In the genomic region with DNA sequence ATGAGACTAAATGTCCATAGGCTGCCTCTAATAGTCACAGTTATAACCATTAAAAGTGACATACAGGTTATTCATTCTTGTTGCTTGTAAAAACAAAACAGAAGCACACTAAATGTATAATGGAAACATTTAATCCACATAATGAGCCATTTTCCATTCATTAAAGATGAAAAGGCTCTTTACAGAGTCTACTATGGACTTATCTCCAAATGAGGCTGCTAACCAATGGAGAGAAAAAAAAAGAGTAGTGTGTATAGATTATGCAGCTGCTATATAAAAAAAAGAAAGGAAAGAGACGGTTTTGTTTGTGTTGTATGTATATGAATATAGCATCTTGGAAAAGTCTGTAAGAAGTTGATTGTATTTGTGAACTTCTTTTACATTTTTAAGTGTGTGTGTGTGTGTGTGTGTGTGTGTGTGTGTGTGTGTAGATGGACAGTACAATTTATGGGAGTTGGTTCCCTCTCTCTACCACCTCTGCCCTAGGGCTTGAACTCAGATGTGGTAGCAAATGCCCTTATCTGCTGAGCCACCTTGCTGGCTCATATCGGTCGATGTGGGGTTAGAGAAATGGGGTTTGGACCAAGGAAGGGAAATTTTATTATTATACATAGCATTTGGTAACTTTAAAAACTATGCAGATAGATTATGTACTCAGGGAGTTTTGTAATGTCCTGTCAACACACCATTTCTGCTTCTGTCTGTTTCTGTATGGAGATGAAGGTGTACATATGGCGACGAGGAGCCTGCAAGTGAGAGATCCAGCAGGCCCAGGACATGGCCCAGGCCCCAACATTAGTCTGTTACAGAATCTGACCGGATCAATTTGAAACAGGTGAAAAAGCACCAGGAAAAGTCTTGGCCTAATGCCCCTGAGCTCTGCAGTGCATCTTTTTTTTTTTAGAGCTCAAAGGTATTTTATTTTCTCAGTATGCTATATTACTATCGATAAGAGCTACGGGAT, we compare ENCODE assay signal across 25 mouse cellular contexts. TPM values are rescaled to one million over a fixed set of nuclear protein-coding genes. Genes with fewer than 3 reads are reported as not detected.
A peak's percentile ranks its signal among the peaks of the same experiment; 100 is the strongest.
DNase-seq lines count a peak whose midpoint lies in the region; ATAC-seq and TF ChIP-seq lines count a peak whose summit lies in the region.
"Had no signal": no experiment of that assay in that cellular context is flagged by ENCODE, and none has a peak within 500 bp of the region (broad histone marks: within the 10 kb centered on the region; RNA-seq: fewer than 3 reads in every experiment).

No protein-coding gene starts in this region.

- no peak for DNase-seq in G1E (ENCODE audit: low spot score)
- DNase-seq in c-Kit-negative CD71-positive TER-119-positive erythroid progenitor cells, embryonic 14.5 days (ENCODE audit: low read depth, low spot score): peak; percentile 62
- DNase-seq in liver: peak; percentile 63
- DNase-seq in layer of hippocampus, adult 9-11 months: no peak
- no peak for DNase-seq in lung, postnatal 14 days
- DNase-seq: adrenal gland, postnatal 10 days; cerebellum, adult 9-11 months; gastrocnemius, postnatal 36 days; heart, postnatal 4 days; kidney, adult 8-10 months; kidney, postnatal 25 days had no signal

- ATAC-seq in G1E (ENCODE audit: extremely low read depth, insufficient number of reproducible peaks, low FRiP score, poor library complexity, severe bottlenecking): peak; percentile 28; the same call in 1 of the 2 replicates
- peak; percentile 22; the same call in 1 of the 2 replicates for ATAC-seq in megakaryocyte, adult 5-6 weeks (ENCODE audit: poor library complexity, severe bottlenecking)
- ATAC-seq in frontal cortex, adult (ENCODE audit: low TSS enrichment): no peak
- ATAC-seq: lung, postnatal 0 days had no signal

- H3K27me3 ChIP-seq in G1E (ENCODE audit: insufficient read depth, low read length): peaks cover 8% of the 10 kb centered on the region
- H3K27me3 ChIP-seq: embryonic facial prominence, embryonic 15.5 days; forebrain, embryonic 12.5 days; heart, embryonic 13.5 days had no signal

- no peaks in the 10 kb centered on the region for H3K4me1 ChIP-seq in G1E (ENCODE audit: insufficient read depth, low read depth, low read length)
- H3K4me1 ChIP-seq: embryonic facial prominence, embryonic 15.5 days; forebrain, embryonic 12.5 days; heart, embryonic 13.5 days had no signal

- H3K9me3 ChIP-seq in G1E (replicated peaks): no peaks in the 10 kb centered on the region
- H3K9me3 ChIP-seq: embryonic facial prominence, embryonic 15.5 days; forebrain, embryonic 12.5 days; heart, embryonic 13.5 days; midbrain, embryonic 10.5 days had no signal

- H3K36me3 ChIP-seq in G1E (replicated peaks): no peaks in the 10 kb centered on the region
- H3K36me3 ChIP-seq: embryonic facial prominence, embryonic 15.5 days; forebrain, embryonic 12.5 days; heart, embryonic 13.5 days; midbrain, embryonic 10.5 days had no signal

- no peak overlapping the region for H3K4me3 ChIP-seq in G1E (ENCODE audit: low read depth, low read length)
- H3K4me3 ChIP-seq: embryonic facial prominence, embryonic 15.5 days; forebrain, embryonic 12.5 days; heart, embryonic 13.5 days; midbrain, embryonic 10.5 days had no signal

- no peak for TF ChIP-seq CTCF in G1E (IDR thresholded peaks at IDR 0.05; ENCODE audit: low read depth, low read length)

RNA-seq across cellular contexts. Expression of gene Itk, which starts 11.2 kb away (rescaled TPM):
- 1.1 and 1.7 TPM in 2 replicates for total RNA-seq in G1E (2014; fragmentation: Nextera tagmentation)
- total RNA-seq in G1E (2017): 0.44 and 1.0 TPM in 2 replicates
- 0.05 TPM in 1 of 2 replicates, not detected in the other for polyA plus RNA-seq in G1E (2012)
- 4.4 and 5.5 TPM in 2 replicates for total RNA-seq in megakaryocyte, adult 5-6 weeks (2015)
- total RNA-seq in megakaryocyte, adult 5-6 weeks (2017): 3.7 and 4.6 TPM in 2 replicates
- total RNA-seq: ES-E14 had no signal
- polyA plus RNA-seq: forebrain, embryonic 12.5 days; heart, embryonic 13.5 days; neural tube, embryonic 14.5 days had no signal

RNA-seq across cellular contexts. Expression of gene Fam71b, which starts 18.3 kb away (rescaled TPM):
- not detected in 2 replicates for total RNA-seq in G1E (2014; fragmentation: Nextera tagmentation)
- total RNA-seq in G1E (2017): 0.49 TPM in 1 of 2 replicates, not detected in the other
- not detected in 2 replicates for polyA plus RNA-seq in G1E (2012)
- total RNA-seq in megakaryocyte, adult 5-6 weeks (2015): 0.68 TPM in 1 of 2 replicates, not detected in the other
- total RNA-seq in megakaryocyte, adult 5-6 weeks (2017): 0.33 and 1.7 TPM in 2 replicates
- total RNA-seq: adrenal gland, postnatal 10 days; ES-E14; gastrocnemius, postnatal 36 days; heart, postnatal 4 days; layer of hippocampus, postnatal 14 days; left cerebral cortex, postnatal 10 days had no signal
- polyA plus RNA-seq: brain, embryonic 14.5 days; embryonic facial prominence, embryonic 15.5 days; forebrain, embryonic 12.5 days; heart, embryonic 13.5 days; limb, embryonic 14.5 days; lung, postnatal 0 days; midbrain, embryonic 10.5 days; neural tube, embryonic 14.5 days; urinary bladder, adult 2 months had no signal

RNA-seq across cellular contexts. Expression of gene Med7, which starts 58.6 kb away (rescaled TPM):
- 133 and 154 TPM in 2 replicates for total RNA-seq in G1E (2014; fragmentation: Nextera tagmentation)
- total RNA-seq in G1E (2017): 77.8 and 103 TPM in 2 replicates
- 275 and 326 TPM in 2 replicates for polyA plus RNA-seq in G1E (2012)
- 41.7 and 43.7 TPM in 2 replicates for total RNA-seq in megakaryocyte, adult 5-6 weeks (2015)
- total RNA-seq in megakaryocyte, adult 5-6 weeks (2017): 17.6 and 20.6 TPM in 2 replicates

Comparison
In these comparisons a context has a peak if more than half of its experiments do, and no peak if none do; other contexts are left out.
1. DNase-seq: peak in c-Kit-negative CD71-positive TER-119-positive erythroid progenitor cells, embryonic 14.5 days (single experiment) and liver (single experiment); none in G1E (single experiment), layer of hippocampus, adult 9-11 months (single experiment) and lung, postnatal 14 days (single experiment).